Mouse (Mus musculus): ENCODE measurements around the gene Sgip1. TPM values are rescaled to one million over a fixed set of nuclear protein-coding genes. Genes with fewer than 3 reads are reported as not detected.
A peak's percentile ranks its signal among the peaks of the same experiment; 100 is the strongest.

The Sgip1 gene
- polyA plus RNA-seq, 1 experiment from 2014 or later = 21.6 TPM

- DNase-seq (ENCODE audit: low spot score) (no peak), ATAC-seq (no peak)
- H3K4me2 ChIP-seq (ENCODE audit: low read length) = no peak overlapping the region
- H3K36me3 ChIP-seq (ENCODE audit: control insufficient read depth, insufficient read depth, low read length) = no peaks in the 10 kb centered on the region
- no peaks in the 10 kb centered on the region for H3K9me3 ChIP-seq (replicated peaks; ENCODE audit: control insufficient read depth, low read length)
- H3K9ac ChIP-seq (ENCODE audit: low read length) = no peak overlapping the region
- H3K4me3 ChIP-seq (ENCODE audit: low read depth, low read length) = no peak overlapping the region
- no peaks in the 10 kb centered on the region for H3K4me1 ChIP-seq (ENCODE audit: control insufficient read depth, insufficient read depth, low read length)
- H3K27ac ChIP-seq (ENCODE audit: low read depth, low read length) = no peak overlapping the region
- 81% methylated on average over 5 of the region's 5 CpGs for WGBS
- no peaks in the 10 kb centered on the region for H3K27me3 ChIP-seq (replicated peaks; ENCODE audit: control insufficient read depth, insufficient read depth, low read length)
These were observed 248.3 kb downstream of the Sgip1 start for GRCm38 (mm10) chr4:102989391-102989790.

- H3K4me3 ChIP-seq (ENCODE audit: low read depth, low read length) = no peak overlapping the region
- no peak for DNase-seq (ENCODE audit: low spot score)
- no peaks in the 10 kb centered on the region for H3K36me3 ChIP-seq (ENCODE audit: control insufficient read depth, insufficient read depth, low read length)
- H3K4me1 ChIP-seq (ENCODE audit: control insufficient read depth, insufficient read depth, low read length) = no peaks in the 10 kb centered on the region
- no peak overlapping the region for H3K9ac ChIP-seq (ENCODE audit: low read length)
- H3K27me3 ChIP-seq (replicated peaks; ENCODE audit: control insufficient read depth, insufficient read depth, low read length) = no peaks in the 10 kb centered on the region
- H3K27ac ChIP-seq (ENCODE audit: low read depth, low read length) = no peak overlapping the region
- no peak overlapping the region for H3K4me2 ChIP-seq (ENCODE audit: low read length)
- WGBS = 71% methylated on average over 4 of the region's 4 CpGs
- no peak for ATAC-seq
- H3K9me3 ChIP-seq (replicated peaks; ENCODE audit: control insufficient read depth, low read length) = no peaks in the 10 kb centered on the region
These were observed 248.9 kb downstream of the Sgip1 start for GRCm38 (mm10) chr4:102990016-102990415.

GRCm38 (mm10) chr4:102990595-102991340 lies 249.7 kb downstream of the Sgip1 start:
- H3K36me3 ChIP-seq (ENCODE audit: control insufficient read depth, insufficient read depth, low read length) = no peaks in the 10 kb centered on the region
- H3K4me2 ChIP-seq (ENCODE audit: low read length) = no peak overlapping the region
- no peaks in the 10 kb centered on the region for H3K27me3 ChIP-seq (replicated peaks; ENCODE audit: control insufficient read depth, insufficient read depth, low read length)
- H3K27ac ChIP-seq (ENCODE audit: low read depth, low read length) = no peak overlapping the region
- no peak overlapping the region for H3K4me3 ChIP-seq (ENCODE audit: low read depth, low read length)
- H3K9me3 ChIP-seq (replicated peaks; ENCODE audit: control insufficient read depth, low read length) = no peaks in the 10 kb centered on the region
- no peak overlapping the region for H3K9ac ChIP-seq (ENCODE audit: low read length)
- no peak for ATAC-seq
- WGBS = 88% methylated on average over 11 of the region's 11 CpGs
- H3K4me1 ChIP-seq (ENCODE audit: control insufficient read depth, insufficient read depth, low read length) = no peaks in the 10 kb centered on the region
- no peak for DNase-seq (ENCODE audit: low spot score)

GRCm38 (mm10) chr4:102991685-102992084 lies 250.6 kb downstream of the Sgip1 start:
- no peak for DNase-seq (ENCODE audit: low spot score)
- 60% methylated on average over 3 of the region's 3 CpGs for WGBS
- no peaks in the 10 kb centered on the region for H3K9me3 ChIP-seq (replicated peaks; ENCODE audit: control insufficient read depth, low read length)
- H3K4me1 ChIP-seq (ENCODE audit: control insufficient read depth, insufficient read depth, low read length) = no peaks in the 10 kb centered on the region
- no peak overlapping the region for H3K4me2 ChIP-seq (ENCODE audit: low read length)
- no peak overlapping the region for H3K27ac ChIP-seq (ENCODE audit: low read depth, low read length)
- no peak for ATAC-seq
- no peak overlapping the region for H3K9ac ChIP-seq (ENCODE audit: low read length)
- no peak overlapping the region for H3K4me3 ChIP-seq (ENCODE audit: low read depth, low read length)
- no peaks in the 10 kb centered on the region for H3K27me3 ChIP-seq (replicated peaks; ENCODE audit: control insufficient read depth, insufficient read depth, low read length)
- no peaks in the 10 kb centered on the region for H3K36me3 ChIP-seq (ENCODE audit: control insufficient read depth, insufficient read depth, low read length)

GRCm38 (mm10) chr4:103004681-103005080 lies 263.6 kb downstream of the Sgip1 start:
- no peaks in the 10 kb centered on the region for H3K36me3 ChIP-seq (ENCODE audit: control insufficient read depth, insufficient read depth, low read length)
- no peak overlapping the region for H3K4me3 ChIP-seq (ENCODE audit: low read depth, low read length)
- H3K4me1 ChIP-seq (ENCODE audit: control insufficient read depth, insufficient read depth, low read length) = peaks cover 5% of the 10 kb centered on the region; the same call in 1 of the 2 replicates
- H3K9me3 ChIP-seq (replicated peaks; ENCODE audit: control insufficient read depth, low read length) = no peaks in the 10 kb centered on the region
- no peak for ATAC-seq
- no peak overlapping the region for H3K27ac ChIP-seq (ENCODE audit: low read depth, low read length)
- 86% methylated on average over 4 of the region's 4 CpGs for WGBS
- DNase-seq (ENCODE audit: low spot score) = no peak
- H3K27me3 ChIP-seq (replicated peaks; ENCODE audit: control insufficient read depth, insufficient read depth, low read length) = no peaks in the 10 kb centered on the region
- no peak overlapping the region for H3K4me2 ChIP-seq (ENCODE audit: low read length)
- no peak overlapping the region for H3K9ac ChIP-seq (ENCODE audit: low read length)

- no peak for DNase-seq (ENCODE audit: low spot score)
- Histone ChIP-seq H3K36me3 (ENCODE audit: control insufficient read depth, insufficient read depth, low read length) (no peaks in the 10 kb centered on the region), H3K4me2 (ENCODE audit: low read length) (no peak overlapping the region), H3K27me3 (replicated peaks; ENCODE audit: control insufficient read depth, insufficient read depth, low read length) (no peaks in the 10 kb centered on the region), H3K4me3 (ENCODE audit: low read depth, low read length) (no peak overlapping the region), H3K9ac (ENCODE audit: low read length) (no peak overlapping the region), H3K27ac (ENCODE audit: low read depth, low read length) (no peak overlapping the region), H3K9me3 (replicated peaks; ENCODE audit: control insufficient read depth, low read length) (no peaks in the 10 kb centered on the region), H3K4me1 (ENCODE audit: control insufficient read depth, insufficient read depth, low read length) (peaks cover 5% of the 10 kb centered on the region; the same call in 1 of the 2 replicates)
- WGBS = 78% methylated on average over 15 of the region's 15 CpGs
- ATAC-seq = no peak
These were observed 264.3 kb downstream of the Sgip1 start for GRCm38 (mm10) chr4:103005190-103005945.

GRCm38 (mm10) chr4:103006266-103006665 lies 265.2 kb downstream of the Sgip1 start:
- ATAC-seq (no peak), DNase-seq (ENCODE audit: low spot score) (no peak)
- Histone ChIP-seq H3K9me3 (replicated peaks; ENCODE audit: control insufficient read depth, low read length) (no peaks in the 10 kb centered on the region), H3K4me2 (ENCODE audit: low read length) (no peak overlapping the region), H3K4me1 (ENCODE audit: control insufficient read depth, insufficient read depth, low read length) (peaks cover 5% of the 10 kb centered on the region; the same call in 1 of the 2 replicates), H3K9ac (ENCODE audit: low read length) (no peak overlapping the region), H3K36me3 (ENCODE audit: control insufficient read depth, insufficient read depth, low read length) (no peaks in the 10 kb centered on the region), H3K4me3 (ENCODE audit: low read depth, low read length) (no peak overlapping the region), H3K27ac (ENCODE audit: low read depth, low read length) (no peak overlapping the region), H3K27me3 (replicated peaks; ENCODE audit: control insufficient read depth, insufficient read depth, low read length) (no peaks in the 10 kb centered on the region)
- WGBS = 82% methylated on average over 5 of the region's 5 CpGs

- ATAC-seq (peak; percentile 61), DNase-seq (ENCODE audit: low spot score) (peak; percentile 65)
- Histone ChIP-seq H3K4me2 (ENCODE audit: low read length) (no peak overlapping the region), H3K4me3 (ENCODE audit: low read depth, low read length) (no peak overlapping the region), H3K36me3 (ENCODE audit: control insufficient read depth, insufficient read depth, low read length) (no peaks in the 10 kb centered on the region), H3K27ac (ENCODE audit: low read depth, low read length) (no peak overlapping the region), H3K9me3 (replicated peaks; ENCODE audit: control insufficient read depth, low read length) (no peaks in the 10 kb centered on the region), H3K27me3 (replicated peaks; ENCODE audit: control insufficient read depth, insufficient read depth, low read length) (no peaks in the 10 kb centered on the region), H3K9ac (ENCODE audit: low read length) (no peak overlapping the region), H3K4me1 (ENCODE audit: control insufficient read depth, insufficient read depth, low read length) (peaks cover 5% of the 10 kb centered on the region; the same call in 1 of the 2 replicates)
- WGBS = 15% methylated on average over 4 of the region's 4 CpGs
These were observed 265.9 kb downstream of the Sgip1 start for GRCm38 (mm10) chr4:103006943-103007418.

- Histone ChIP-seq H3K4me3 (ENCODE audit: low read depth, low read length) (no peak overlapping the region), H3K4me1 (ENCODE audit: control insufficient read depth, insufficient read depth, low read length) (peaks cover 5% of the 10 kb centered on the region; the same call in 1 of the 2 replicates), H3K9ac (ENCODE audit: low read length) (no peak overlapping the region), H3K4me2 (ENCODE audit: low read length) (no peak overlapping the region), H3K27ac (ENCODE audit: low read depth, low read length) (no peak overlapping the region), H3K36me3 (ENCODE audit: control insufficient read depth, insufficient read depth, low read length) (no peaks in the 10 kb centered on the region), H3K9me3 (replicated peaks; ENCODE audit: control insufficient read depth, low read length) (no peaks in the 10 kb centered on the region), H3K27me3 (replicated peaks; ENCODE audit: control insufficient read depth, insufficient read depth, low read length) (no peaks in the 10 kb centered on the region)
- DNase-seq (ENCODE audit: low spot score) = no peak
- ATAC-seq = no peak
- 96% methylated on average over 4 of the region's 4 CpGs for WGBS
These were observed 269.6 kb downstream of the Sgip1 start for GRCm38 (mm10) chr4:103010734-103011133.
